Mouse (Mus musculus): ENCODE results near the gene Opcml.

DNA sequence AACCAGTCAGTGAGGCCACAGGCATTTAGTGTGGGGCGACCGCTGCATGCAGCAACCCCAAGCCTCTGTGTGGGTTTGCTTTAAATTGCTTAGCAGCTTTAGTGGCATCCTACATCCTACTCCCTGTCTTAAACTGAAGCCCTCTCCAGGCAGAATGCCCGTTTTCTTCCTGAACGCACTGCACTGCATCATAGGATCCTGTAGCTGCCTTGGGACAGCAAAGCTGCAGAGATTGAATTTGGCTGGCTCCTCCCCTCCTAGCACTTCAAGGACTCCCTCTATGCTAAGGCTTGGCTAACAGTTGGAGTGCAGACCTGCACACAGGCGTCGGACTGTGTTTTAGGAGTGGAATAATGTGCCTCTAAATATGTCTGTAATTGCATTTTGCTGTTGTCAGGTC lies 474.2 kb downstream of the Opcml start:
- no peak for TF ChIP-seq POLR2A (IDR thresholded peaks at IDR 0.05; ENCODE audit: low read depth, low read length)
- TF ChIP-seq CTCF (IDR thresholded peaks at IDR 0.05; ENCODE audit: extremely low read depth, insufficient read length, insufficient replicate concordance, low read depth, low read length): no peak

Measured in small intestine, adult 2 months (tissue).